Mouse (Mus musculus) Patski (cell line): ENCODE measurements at regions not wholly inside any gene's neighbourhood (a gene's known extent, or its start where the extent isn't known, plus 50 kb on each side); places are given as distances from the start of the nearest gene placed in this dataset.

Experiments
- ATAC-seq: fragments of 100-300 bp; one replicate; pipeline ENCODE4 v1.8.0; 2021
- CTCF ChIA-PET: fragments of 350-600 bp; sonication (Branson Sonifier 250); formaldehyde crosslinking; loops from one replicate; lab custom pipeline; 2022; ENCODE audit warnings: inconsistent platforms; lab: Charles Lee
- POLR2A ChIA-PET: fragments of 350-600 bp; sonication (Branson Sonifier 250); formaldehyde crosslinking; loops from one replicate; lab custom pipeline; 2022; ENCODE audit warnings: antibody characterized with exemption, inconsistent platforms; lab: Charles Lee
- DNase-seq: peaks from one replicate; pipeline ENCODE4 v3.0.0-alpha.2; 2011; ENCODE audit warnings: low read depth, low spot score
- H3K27me3 ChIP-seq: fragments of 371-371 bp; one replicate; pipeline ENCODE4 v1.5.1; 2021
- CTCF ChIP-seq: fragments of 100-300 bp; IDR thresholded peaks from one replicate; pipeline ENCODE4 v1.5.1; 2021
- in situ Hi-C: fragments of 300-500 bp; cut with MboI; formaldehyde crosslinking; loops from 3 replicates; pipeline ENCODE4 v1.11.1; 2018; ENCODE audit warnings: low pct_unique_long_range_greater_than_20kb, mixed read lengths

DNA sequence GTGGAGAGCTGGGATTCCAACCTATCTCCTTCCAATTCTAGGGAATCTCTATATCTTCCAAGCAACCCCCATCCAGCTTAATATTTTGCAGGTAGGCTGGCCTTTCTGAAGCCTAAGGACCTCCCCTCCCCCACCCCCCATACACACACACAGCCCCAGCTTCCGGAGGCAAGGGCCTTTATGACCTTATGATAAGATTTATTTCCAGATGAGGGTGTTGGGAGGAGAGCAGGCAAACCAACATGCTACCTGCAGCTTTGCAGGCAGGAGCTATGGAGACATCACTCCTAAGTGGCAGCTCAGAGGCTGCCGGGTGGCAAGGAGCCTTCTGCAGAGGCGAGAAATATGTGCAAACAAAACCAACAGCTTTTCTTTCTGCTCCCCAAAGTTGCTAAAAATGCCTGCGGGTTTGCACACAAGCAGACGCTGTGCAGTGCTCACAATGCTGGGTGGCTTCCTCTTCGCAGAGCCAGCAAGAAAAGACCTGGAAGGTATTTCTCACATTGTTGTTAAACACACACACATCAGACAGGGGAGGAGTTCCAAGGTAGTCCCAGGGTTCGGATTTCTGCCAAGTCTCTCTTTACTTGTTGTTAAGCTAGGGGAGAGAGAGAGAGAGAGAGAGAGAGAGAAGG is 145.2 kb upstream of the Jun start:
- DNase-seq: no peak
- ATAC-seq: no peak
- no peaks in the 10 kb centered on the region for H3K27me3 ChIP-seq
- ChIA-PET CTCF (no interaction called here), POLR2A (no interaction called here)
- in situ Hi-C loops: no loop called here
- TF ChIP-seq CTCF: no peak

DNA sequence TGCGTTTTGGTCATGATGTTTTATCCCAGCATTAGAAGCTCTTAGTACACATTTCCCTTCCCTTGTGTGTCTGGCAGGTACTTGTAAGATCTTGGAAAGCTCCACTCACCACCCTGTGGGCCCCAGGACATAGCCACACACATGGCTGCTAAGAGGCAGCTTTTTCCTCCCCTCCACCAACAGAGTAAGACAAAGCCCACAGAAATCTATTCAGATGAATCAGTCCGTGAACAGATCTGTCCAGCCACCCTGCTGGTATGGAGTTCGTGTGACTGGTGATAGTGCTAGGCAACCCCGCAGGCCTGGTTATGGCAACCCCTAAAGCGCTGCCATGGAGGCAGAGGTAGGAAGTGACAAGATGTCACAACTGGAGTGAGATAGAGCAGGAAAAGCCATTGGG is 147.4 kb upstream of the Jun start:
- no peak for ATAC-seq
- DNase-seq: no peak
- CTCF ChIA-PET: no interaction called here
- no peak for TF ChIP-seq CTCF
- in situ Hi-C loops: no loop called here
- H3K27me3 ChIP-seq: no peaks in the 10 kb centered on the region
- POLR2A ChIA-PET: no interaction called here

DNA sequence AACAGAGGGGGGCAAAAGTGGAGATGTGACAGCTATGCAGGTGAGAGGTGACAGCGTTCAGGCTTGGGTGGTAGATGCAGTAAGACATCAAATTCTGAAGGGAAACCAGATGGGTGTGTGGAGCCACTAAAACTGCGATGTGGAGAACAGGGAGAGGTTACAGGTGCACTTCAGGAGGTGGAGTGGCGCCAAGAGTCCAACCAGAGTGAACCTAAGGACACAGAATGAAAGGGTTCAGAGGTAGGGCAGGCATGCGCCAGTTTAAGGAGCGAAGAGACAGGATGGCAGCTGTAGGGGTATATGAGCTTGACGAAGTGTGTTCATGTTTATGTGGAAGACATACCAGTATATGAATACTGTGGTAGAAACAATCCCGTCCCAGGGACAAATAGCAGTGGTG is 148.1 kb upstream of the Jun start:
- ChIA-PET CTCF (interaction anchor here (1.6 kb wide), 1 partner anchor 12 kb away, joined by 4 read pairs; no protein-coding TSS in a partner anchor), POLR2A (interaction anchor here (0.7 kb wide), 1 partner anchor 670 kb away, joined by 3 read pairs; no protein-coding TSS in a partner anchor)
- DNase-seq (no peak), ATAC-seq (no peak)
- no peaks in the 10 kb centered on the region for H3K27me3 ChIP-seq
- in situ Hi-C loops: no loop called here
- TF ChIP-seq CTCF: no peak

- ChIA-PET CTCF (no interaction called here), POLR2A (no interaction called here)
- ATAC-seq (no peak), DNase-seq (no peak)
- TF ChIP-seq CTCF: no peak
- no peaks in the 10 kb centered on the region for H3K27me3 ChIP-seq
- in situ Hi-C loops: no loop called here
These were observed 150.5 kb upstream of the Jun start for GRCm38 (mm10) chr4:95202478-95202877.

DNA sequence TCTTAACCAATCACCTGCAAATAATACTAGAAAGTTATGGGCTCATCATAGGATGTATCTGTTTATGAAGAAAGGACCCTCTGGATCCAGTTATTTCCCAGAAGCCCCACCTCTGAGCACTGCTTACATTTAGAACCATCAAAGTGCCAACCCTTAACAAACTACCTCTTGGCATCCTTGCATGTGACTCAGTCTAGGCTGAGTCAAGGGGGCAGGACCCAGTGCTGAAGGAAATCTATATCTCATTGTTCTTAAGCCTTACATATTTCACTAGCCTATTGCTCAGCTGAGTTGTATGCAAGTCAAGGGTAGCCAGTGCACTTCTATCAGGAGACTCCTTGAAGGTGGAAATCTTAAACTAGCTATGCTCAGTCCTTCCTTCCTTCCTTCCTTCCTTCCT is 151.6 kb upstream of the Jun start:
- POLR2A ChIA-PET: no interaction called here
- TF ChIP-seq CTCF: no peak
- DNase-seq: no peak
- H3K27me3 ChIP-seq: no peaks in the 10 kb centered on the region
- CTCF ChIA-PET: no interaction called here
- no peak for ATAC-seq
- in situ Hi-C loops: no loop called here

GRCm38 (mm10) chr4:95205372-95205771 is 153.3 kb upstream of the Jun start:
- ATAC-seq (no peak), DNase-seq (no peak)
- TF ChIP-seq CTCF: no peak
- in situ Hi-C loops: no loop called here
- CTCF ChIA-PET: no interaction called here
- POLR2A ChIA-PET: no interaction called here
- H3K27me3 ChIP-seq: no peaks in the 10 kb centered on the region

DNA sequence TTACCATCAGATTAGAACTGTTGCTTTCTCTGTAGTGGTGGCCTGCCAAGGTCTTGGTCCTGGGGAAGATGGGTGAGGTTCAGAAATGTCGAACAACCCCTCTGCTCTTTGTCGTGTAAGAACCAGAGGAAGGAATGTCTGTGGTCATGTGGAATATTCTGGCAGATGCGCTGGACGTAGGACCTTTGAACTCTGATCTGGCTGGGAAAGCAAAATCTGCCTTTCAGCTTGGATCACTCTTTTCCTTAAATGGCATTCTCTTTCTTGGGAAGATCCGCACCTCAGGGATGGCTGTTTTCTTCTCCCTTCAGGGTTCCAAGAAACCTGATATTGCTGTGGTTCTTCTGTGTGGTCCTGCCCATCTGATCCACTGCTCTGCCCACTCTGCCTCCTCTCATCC is 155.8 kb upstream of the Jun start:
- no peak for TF ChIP-seq CTCF
- in situ Hi-C loops: no loop called here
- CTCF ChIA-PET: no interaction called here
- no peaks in the 10 kb centered on the region for H3K27me3 ChIP-seq
- ATAC-seq: no peak
- no peak for DNase-seq
- POLR2A ChIA-PET: no interaction called here

DNA sequence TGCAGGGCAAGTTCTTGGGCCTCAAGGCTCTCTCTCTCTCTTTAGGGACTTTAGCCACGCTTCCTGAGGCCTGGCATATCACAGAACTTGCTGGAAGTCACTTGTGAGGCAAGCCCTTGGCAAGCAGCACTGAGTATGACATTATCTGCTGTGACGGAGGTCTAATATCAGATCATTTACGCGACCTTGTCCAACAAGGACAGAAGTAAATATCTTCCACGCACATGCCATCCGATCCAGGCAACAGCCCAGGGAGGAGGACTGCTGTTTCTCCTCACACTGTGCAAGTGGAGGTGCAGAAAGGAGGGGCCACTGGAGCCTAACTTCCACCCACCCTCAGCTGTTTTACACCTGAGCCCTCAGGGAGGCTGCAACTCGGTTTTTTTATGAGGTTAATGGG is 156.8 kb upstream of the Jun start:
- ATAC-seq (no peak), DNase-seq (no peak)
- no peak for TF ChIP-seq CTCF
- POLR2A ChIA-PET: no interaction called here
- H3K27me3 ChIP-seq: no peaks in the 10 kb centered on the region
- CTCF ChIA-PET: no interaction called here
- in situ Hi-C loops: no loop called here

DNA sequence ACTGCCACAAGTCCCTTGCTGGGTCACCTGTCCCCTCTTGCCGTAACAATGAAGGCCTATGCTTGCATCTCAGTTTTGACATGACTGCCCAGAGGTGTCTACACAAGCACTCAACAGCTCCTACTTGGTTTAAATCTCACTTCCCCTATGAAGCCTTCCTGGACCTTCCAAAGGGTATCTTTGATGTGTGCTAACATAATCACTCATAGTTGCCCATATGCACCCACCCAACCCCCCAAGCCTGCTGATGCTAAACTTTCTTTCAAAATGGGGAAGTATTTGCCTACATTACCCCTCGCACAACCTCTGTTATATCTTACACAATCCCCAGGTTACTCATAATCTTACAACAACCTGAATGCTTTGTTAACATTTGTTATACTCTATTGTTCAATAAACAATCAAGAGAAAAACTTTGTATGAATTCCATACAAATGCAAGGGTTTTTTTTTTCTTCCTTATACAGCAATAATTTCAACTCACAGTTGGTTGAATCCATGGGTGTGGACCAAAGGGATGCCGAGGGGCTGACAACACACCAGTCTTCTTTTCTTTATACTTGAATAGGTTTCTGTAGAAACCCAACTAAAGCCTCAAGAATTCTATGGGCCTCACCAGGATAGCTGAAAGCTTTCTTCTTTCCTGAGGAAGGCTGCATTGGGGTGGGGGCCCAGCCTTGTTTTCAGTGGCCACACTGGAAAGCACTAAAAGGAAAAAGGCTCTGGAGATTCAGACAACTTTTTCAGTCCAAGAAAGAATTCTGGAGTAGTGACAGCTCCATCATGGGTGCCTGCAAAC is 157.5 kb upstream of the Jun start:
- POLR2A ChIA-PET: no interaction called here
- TF ChIP-seq CTCF: no peak
- no peak for ATAC-seq
- H3K27me3 ChIP-seq: no peaks in the 10 kb centered on the region
- in situ Hi-C loops: no loop called here
- CTCF ChIA-PET: no interaction called here
- no peak for DNase-seq

DNA sequence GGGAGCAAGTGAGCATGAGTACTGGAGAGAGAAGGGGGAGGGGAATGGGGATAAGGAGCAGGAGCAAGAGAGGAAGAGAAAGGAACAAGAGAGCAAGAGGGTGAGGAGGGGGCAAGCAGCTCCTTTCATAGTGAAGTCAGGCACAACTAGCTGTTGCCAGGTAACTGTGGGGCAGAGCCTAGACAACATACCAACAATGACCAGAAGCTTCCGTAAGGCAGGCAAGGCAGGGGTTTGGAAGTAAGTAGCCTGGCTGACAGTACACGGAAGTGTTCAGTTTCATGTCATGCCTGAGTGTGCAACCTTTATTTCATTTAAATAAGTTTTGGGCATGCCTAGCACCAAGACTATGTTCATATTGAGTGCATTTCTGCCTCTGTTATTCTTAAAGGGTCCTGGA is 160.5 kb upstream of the Jun start:
- DNase-seq (no peak), ATAC-seq (no peak)
- no peak for TF ChIP-seq CTCF
- no peaks in the 10 kb centered on the region for H3K27me3 ChIP-seq
- CTCF ChIA-PET: interaction anchor here (2.4 kb wide), 1 partner anchor 12 kb away, joined by 4 read pairs; no protein-coding TSS in a partner anchor
- POLR2A ChIA-PET: no interaction called here
- in situ Hi-C loops: no loop called here

GRCm38 (mm10) chr4:95213026-95213425 is 161.0 kb upstream of the Jun start:
- in situ Hi-C loops: no loop called here
- ATAC-seq (no peak), DNase-seq (no peak)
- ChIA-PET CTCF (interaction anchor here (2.4 kb wide), 1 partner anchor 12 kb away, joined by 4 read pairs; no protein-coding TSS in a partner anchor), POLR2A (no interaction called here)
- no peak for TF ChIP-seq CTCF
- no peaks in the 10 kb centered on the region for H3K27me3 ChIP-seq
